Mouse (Mus musculus): ENCODE data around the gene Utrn. TPM values are rescaled to one million over a fixed set of nuclear protein-coding genes. Genes with fewer than 3 reads are reported as not detected.

The Utrn gene
- polyA plus RNA-seq, 1 experiment, result 14.9 TPM

DNA sequence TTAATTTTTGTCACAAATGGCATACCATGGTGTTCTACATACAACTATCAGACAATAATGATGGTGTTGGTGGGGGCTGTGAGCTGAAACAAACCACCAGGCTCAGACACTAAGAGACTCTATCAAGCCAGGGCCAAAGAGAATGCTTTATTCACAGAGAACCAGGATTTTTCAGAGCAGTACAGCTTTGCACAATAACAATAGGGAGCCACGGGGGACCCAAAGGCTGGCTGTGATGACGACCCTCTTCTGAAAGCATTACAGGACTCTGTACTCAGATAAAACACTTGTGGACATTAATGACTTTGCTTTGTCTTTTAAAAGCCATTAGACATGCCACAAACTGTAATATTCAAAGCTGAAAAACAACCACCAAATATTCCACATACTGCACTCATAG is 273.8 kb downstream of the Utrn start:
- peaks cover 2% of the 10 kb centered on the region; the same call in 1 of the 2 replicates for H3K4me1 ChIP-seq (ENCODE audit: control insufficient read depth, insufficient read depth, insufficient read length)
- TF ChIP-seq POLR2A (IDR thresholded peaks at IDR 0.05; ENCODE audit: low read depth, low read length) (no peak), CTCF (IDR thresholded peaks at IDR 0.05; ENCODE audit: extremely low read depth, insufficient read depth, insufficient read length, insufficient replicate concordance) (no peak)
- H3K4me3 ChIP-seq (ENCODE audit: extremely low read depth, insufficient read depth, insufficient read length), result no peak overlapping the region
- H3K27ac ChIP-seq (ENCODE audit: insufficient read depth, low read length), result no peak overlapping the region
- DNase-seq (ENCODE audit: low read depth in 1 of 2, low spot score in 2 of 2), result no peak
- no peaks in the 10 kb centered on the region for H3K27me3 ChIP-seq (ENCODE audit: control insufficient read depth, insufficient read depth, low read length)
- H3K36me3 ChIP-seq (ENCODE audit: control insufficient read depth, insufficient read depth, low read length), result no peaks in the 10 kb centered on the region
- 93% methylated on average over 2 of the region's 2 CpGs for WGBS

DNA sequence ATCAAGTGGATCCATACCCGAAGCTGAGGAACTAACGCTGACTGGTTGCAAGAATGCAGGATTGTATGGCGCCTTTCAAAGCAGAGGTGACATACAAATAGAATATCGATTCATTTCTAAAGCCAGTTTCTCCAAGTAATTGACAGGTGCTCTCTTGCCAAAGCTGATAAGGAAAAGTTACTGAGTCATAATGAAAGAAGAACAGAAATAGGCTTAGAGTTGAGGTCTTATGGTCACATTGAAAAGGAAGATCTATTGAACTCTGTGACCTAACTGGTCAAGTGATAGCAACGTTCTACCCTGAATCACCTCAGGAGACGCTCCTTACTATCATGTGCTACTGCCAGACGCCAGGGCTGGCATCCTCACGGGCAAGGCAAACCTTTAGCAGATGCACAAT is 274.2 kb downstream of the Utrn start:
- Histone ChIP-seq H3K36me3 (ENCODE audit: control insufficient read depth, insufficient read depth, low read length) (no peaks in the 10 kb centered on the region), H3K4me1 (ENCODE audit: control insufficient read depth, insufficient read depth, insufficient read length) (peaks cover 2% of the 10 kb centered on the region; the same call in 1 of the 2 replicates), H3K27me3 (ENCODE audit: control insufficient read depth, insufficient read depth, low read length) (no peaks in the 10 kb centered on the region), H3K4me3 (ENCODE audit: extremely low read depth, insufficient read depth, insufficient read length) (no peak overlapping the region), H3K27ac (ENCODE audit: insufficient read depth, low read length) (no peak overlapping the region)
- no peak for DNase-seq (ENCODE audit: low read depth in 1 of 2, low spot score in 2 of 2)
- no peak for TF ChIP-seq POLR2A (IDR thresholded peaks at IDR 0.05; ENCODE audit: low read depth, low read length)
- TF ChIP-seq CTCF (IDR thresholded peaks at IDR 0.05; ENCODE audit: extremely low read depth, insufficient read depth, insufficient read length, insufficient replicate concordance), result no peak
- 83% methylated on average over 8 of the region's 8 CpGs for WGBS

DNA sequence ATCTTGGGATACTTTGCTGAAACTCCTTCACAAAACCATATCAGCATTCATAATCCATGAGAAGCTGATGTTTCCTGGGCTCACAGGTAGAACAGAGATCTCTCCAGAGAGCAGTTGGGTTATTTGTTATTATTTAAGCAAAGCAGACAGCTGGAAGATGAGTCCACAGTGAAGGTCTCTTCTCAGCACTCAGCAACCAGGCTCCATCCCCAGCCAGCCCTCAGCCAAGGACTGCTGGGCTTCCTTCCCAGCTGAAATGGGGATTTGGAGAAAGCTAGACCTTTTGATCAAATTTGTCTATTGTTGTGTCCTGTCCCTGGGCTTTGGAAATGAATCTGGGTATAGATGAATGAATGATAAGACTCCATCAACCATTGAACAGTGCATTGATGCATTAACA is 276.1 kb downstream of the Utrn start:
- no peak for DNase-seq (ENCODE audit: low read depth in 1 of 2, low spot score in 2 of 2)
- H3K27ac ChIP-seq (ENCODE audit: insufficient read depth, low read length), result no peak overlapping the region
- no peaks in the 10 kb centered on the region for H3K4me1 ChIP-seq (ENCODE audit: control insufficient read depth, insufficient read depth, insufficient read length)
- no peaks in the 10 kb centered on the region for H3K27me3 ChIP-seq (ENCODE audit: control insufficient read depth, insufficient read depth, low read length)
- H3K36me3 ChIP-seq (ENCODE audit: control insufficient read depth, insufficient read depth, low read length), result no peaks in the 10 kb centered on the region
- no peak overlapping the region for H3K4me3 ChIP-seq (ENCODE audit: extremely low read depth, insufficient read depth, insufficient read length)
- TF ChIP-seq CTCF (IDR thresholded peaks at IDR 0.05; ENCODE audit: extremely low read depth, insufficient read depth, insufficient read length, insufficient replicate concordance) (no peak), POLR2A (IDR thresholded peaks at IDR 0.05; ENCODE audit: low read depth, low read length) (no peak)

DNA sequence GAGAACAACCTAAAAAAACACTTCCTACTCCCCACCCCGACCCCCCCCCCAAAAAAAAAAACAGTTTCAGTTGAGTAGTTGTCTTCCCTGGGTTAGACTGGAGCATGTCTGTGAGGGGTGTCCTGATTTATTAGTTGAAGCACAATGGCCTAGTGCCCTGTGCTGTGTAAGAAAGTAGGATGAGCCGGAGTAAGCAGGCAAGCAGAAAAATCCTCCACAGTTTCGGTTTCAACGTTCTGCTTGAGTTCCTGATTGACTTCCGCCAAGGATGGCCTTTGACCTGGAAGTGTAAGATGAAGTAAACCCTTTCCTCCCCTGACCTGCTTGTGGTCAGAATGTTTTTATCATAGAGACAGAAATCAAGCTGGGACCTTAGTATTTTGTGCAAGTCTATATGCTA is 277.2 kb downstream of the Utrn start:
- no peak overlapping the region for H3K27ac ChIP-seq (ENCODE audit: insufficient read depth, low read length)
- WGBS, result 76% methylated on average over 5 of the region's 5 CpGs

DNA sequence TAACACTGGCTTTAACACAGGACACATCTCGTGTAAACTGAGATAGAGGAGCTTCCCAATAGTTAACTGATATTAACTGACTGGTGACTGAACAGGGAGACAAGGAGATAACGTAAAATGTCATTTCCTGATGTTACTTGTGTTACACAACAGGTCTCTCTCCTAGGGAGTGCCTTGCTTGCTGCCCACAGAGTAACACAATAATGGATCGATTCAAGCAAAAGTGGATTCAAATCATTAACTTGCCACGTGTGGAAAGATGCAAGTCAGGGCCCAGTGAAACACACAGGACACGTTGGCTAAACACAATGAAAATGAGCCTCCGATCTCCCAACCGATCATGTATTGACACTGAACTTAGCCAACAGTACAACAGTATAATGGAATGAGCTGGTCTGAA is 281.1 kb downstream of the Utrn start:
- TF ChIP-seq CTCF (IDR thresholded peaks at IDR 0.05; ENCODE audit: extremely low read depth, insufficient read depth, insufficient read length, insufficient replicate concordance) (no peak), POLR2A (IDR thresholded peaks at IDR 0.05; ENCODE audit: low read depth, low read length) (no peak)
- H3K36me3 ChIP-seq (ENCODE audit: control insufficient read depth, insufficient read depth, low read length), result no peaks in the 10 kb centered on the region
- DNase-seq (ENCODE audit: low read depth in 1 of 2, low spot score in 2 of 2), result no peak
- no peak overlapping the region for H3K4me3 ChIP-seq (ENCODE audit: extremely low read depth, insufficient read depth, insufficient read length)
- H3K4me1 ChIP-seq (ENCODE audit: control insufficient read depth, insufficient read depth, insufficient read length), result no peaks in the 10 kb centered on the region
- no peaks in the 10 kb centered on the region for H3K27me3 ChIP-seq (ENCODE audit: control insufficient read depth, insufficient read depth, low read length)
- no peak overlapping the region for H3K27ac ChIP-seq (ENCODE audit: insufficient read depth, low read length)
- 89% methylated on average over 7 of the region's 7 CpGs for WGBS

More for the DNA sequence above, 277.2 kb downstream of the Utrn start:
- Histone ChIP-seq H3K27me3 (ENCODE audit: control insufficient read depth, insufficient read depth, low read length) (no peaks in the 10 kb centered on the region), H3K4me1 (ENCODE audit: control insufficient read depth, insufficient read depth, insufficient read length) (no peaks in the 10 kb centered on the region), H3K4me3 (ENCODE audit: extremely low read depth, insufficient read depth, insufficient read length) (no peak overlapping the region), H3K36me3 (ENCODE audit: control insufficient read depth, insufficient read depth, low read length) (no peaks in the 10 kb centered on the region)
- no peak for DNase-seq (ENCODE audit: low read depth in 1 of 2, low spot score in 2 of 2)
- TF ChIP-seq CTCF (IDR thresholded peaks at IDR 0.05; ENCODE audit: extremely low read depth, insufficient read depth, insufficient read length, insufficient replicate concordance), result no peak
- TF ChIP-seq POLR2A (IDR thresholded peaks at IDR 0.05; ENCODE audit: low read depth, low read length), result no peak

DNA sequence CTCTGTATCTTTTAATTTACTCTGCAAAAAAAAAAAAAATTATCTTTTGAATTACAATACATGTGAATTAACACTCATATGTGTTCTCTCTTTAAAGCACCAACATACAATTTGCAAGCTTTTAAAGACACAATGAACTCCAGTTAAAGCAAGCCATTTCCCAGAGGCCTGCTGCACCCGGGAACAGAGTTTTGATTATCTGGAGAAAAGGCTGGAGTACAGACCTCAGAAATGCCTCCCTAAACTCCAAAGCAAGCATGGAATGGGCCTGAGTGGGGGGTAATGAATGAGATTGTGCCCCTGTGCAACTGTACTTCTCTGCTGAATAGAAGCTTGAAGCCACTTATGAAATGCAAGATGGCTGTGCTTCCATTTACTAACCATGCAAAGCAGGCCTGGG is 281.8 kb downstream of the Utrn start:
- H3K4me1 ChIP-seq (ENCODE audit: control insufficient read depth, insufficient read depth, insufficient read length), result no peaks in the 10 kb centered on the region
- 96% methylated on average over 1 of the region's 1 CpGs for WGBS
- no peak for DNase-seq (ENCODE audit: low read depth in 1 of 2, low spot score in 2 of 2)
- no peaks in the 10 kb centered on the region for H3K27me3 ChIP-seq (ENCODE audit: control insufficient read depth, insufficient read depth, low read length)
- no peak overlapping the region for H3K4me3 ChIP-seq (ENCODE audit: extremely low read depth, insufficient read depth, insufficient read length)
- no peaks in the 10 kb centered on the region for H3K36me3 ChIP-seq (ENCODE audit: control insufficient read depth, insufficient read depth, low read length)
- no peak for TF ChIP-seq POLR2A (IDR thresholded peaks at IDR 0.05; ENCODE audit: low read depth, low read length)
- no peak for TF ChIP-seq CTCF (IDR thresholded peaks at IDR 0.05; ENCODE audit: extremely low read depth, insufficient read depth, insufficient read length, insufficient replicate concordance)
- H3K27ac ChIP-seq (ENCODE audit: insufficient read depth, low read length), result no peak overlapping the region

DNA sequence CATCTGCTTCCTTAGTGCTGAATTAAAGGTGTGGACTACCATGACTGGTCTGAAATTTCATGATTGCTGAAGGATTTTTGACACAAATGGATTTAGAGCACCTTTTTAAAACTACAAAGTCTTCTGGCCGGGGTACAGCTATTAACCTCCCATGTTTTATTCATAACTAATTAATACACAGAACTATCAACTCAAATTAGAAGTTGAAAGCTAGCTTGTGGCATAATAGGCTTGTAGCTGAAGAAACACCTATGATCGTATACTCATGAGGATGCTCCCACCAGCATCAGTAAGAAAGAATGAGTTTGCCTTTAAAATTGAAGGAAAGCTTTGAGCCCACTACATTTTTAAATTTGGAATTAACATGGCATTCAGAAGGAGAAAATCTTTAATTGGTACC is 282.3 kb downstream of the Utrn start:
- DNase-seq (ENCODE audit: low read depth in 1 of 2, low spot score in 2 of 2), result no peak
- TF ChIP-seq POLR2A (IDR thresholded peaks at IDR 0.05; ENCODE audit: low read depth, low read length) (no peak), CTCF (IDR thresholded peaks at IDR 0.05; ENCODE audit: extremely low read depth, insufficient read depth, insufficient read length, insufficient replicate concordance) (no peak)
- H3K4me3 ChIP-seq (ENCODE audit: extremely low read depth, insufficient read depth, insufficient read length), result no peak overlapping the region
- H3K27ac ChIP-seq (ENCODE audit: insufficient read depth, low read length), result no peak overlapping the region
- H3K4me1 ChIP-seq (ENCODE audit: control insufficient read depth, insufficient read depth, insufficient read length), result no peaks in the 10 kb centered on the region
- no peaks in the 10 kb centered on the region for H3K27me3 ChIP-seq (ENCODE audit: control insufficient read depth, insufficient read depth, low read length)
- WGBS, result 90% methylated on average over 2 of the region's 2 CpGs
- no peaks in the 10 kb centered on the region for H3K36me3 ChIP-seq (ENCODE audit: control insufficient read depth, insufficient read depth, low read length)

Data from spleen, adult 2 months (tissue).